Mouse (Mus musculus): ENCODE measurements around the gene Plpp2.

DNA sequence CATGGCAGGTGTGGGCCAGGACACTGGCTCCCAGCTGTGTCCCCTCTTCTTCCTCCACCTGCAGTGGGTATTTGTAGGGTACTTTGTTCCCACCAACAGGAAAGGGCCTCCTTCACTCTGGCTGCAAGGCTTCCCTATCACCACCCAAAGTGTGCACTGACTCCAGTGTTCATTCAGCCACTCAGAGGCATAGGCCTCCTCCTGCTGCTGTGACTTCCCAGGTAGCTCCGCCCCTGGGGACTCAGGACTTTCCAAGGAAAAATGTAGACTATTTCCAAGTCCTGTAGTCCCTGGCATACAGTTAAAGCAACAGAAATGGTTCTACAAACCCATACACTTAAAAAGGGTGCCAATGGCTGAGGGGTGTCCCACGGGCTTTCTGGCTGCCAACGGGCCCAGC is 918 bp downstream of the Plpp2 start:
- TF ChIP-seq POLR2A (IDR thresholded peaks at IDR 0.05; ENCODE audit: extremely low read depth, insufficient read depth, low read length) (no peak), CTCF (IDR thresholded peaks at IDR 0.05; ENCODE audit: extremely low read depth, insufficient read depth, low read length) (no peak)
